Mouse (Mus musculus) brain, embryonic 14.5 days (tissue): ENCODE data around the gene Gm10961. TPM values are rescaled to one million over a fixed set of nuclear protein-coding genes. Genes with fewer than 3 reads are reported as not detected.
"Not testable (repeated sequence)": the region's sequence is repeated elsewhere in the genome, so short reads cannot be mapped to it uniquely, and the experiment has no call there.

Source experiments
- DNase-seq: peaks from one replicate; pipeline ENCODE4 v3.0.0-alpha.2; 2011; ENCODE audit warnings: low read depth
- CTCF ChIP-seq: fragments of 200-500 bp; IDR thresholded peaks from 2 replicates; pipeline ENCODE4 v1.5.1; 2012; ENCODE audit warnings: inconsistent platforms, mild to moderate bottlenecking, moderate library complexity, borderline replicate concordance; ENCODE audit not compliant: insufficient read depth, insufficient read length; ENCODE audit errors: extremely low read depth
- POLR2A ChIP-seq: fragments of 200-500 bp; IDR thresholded peaks from 2 replicates; pipeline ENCODE4 v1.6.1; 2012; ENCODE audit warnings: mild to moderate bottlenecking, inconsistent platforms, borderline replicate concordance; ENCODE audit not compliant: poor library complexity, insufficient read depth, insufficient read length, severe bottlenecking; ENCODE audit errors: extremely low read depth
- polyA plus RNA-seq: library from polyadenylated mRNA; depleted of rRNA; stranded (reverse); fragments of >200 nt; gene quantifications from 2 replicates; pipeline ENCODE4 v1.2.3, GENCODE M21; 2012

Gm10961 gene
- polyA plus RNA-seq, 1 experiment: not detected

DNA sequence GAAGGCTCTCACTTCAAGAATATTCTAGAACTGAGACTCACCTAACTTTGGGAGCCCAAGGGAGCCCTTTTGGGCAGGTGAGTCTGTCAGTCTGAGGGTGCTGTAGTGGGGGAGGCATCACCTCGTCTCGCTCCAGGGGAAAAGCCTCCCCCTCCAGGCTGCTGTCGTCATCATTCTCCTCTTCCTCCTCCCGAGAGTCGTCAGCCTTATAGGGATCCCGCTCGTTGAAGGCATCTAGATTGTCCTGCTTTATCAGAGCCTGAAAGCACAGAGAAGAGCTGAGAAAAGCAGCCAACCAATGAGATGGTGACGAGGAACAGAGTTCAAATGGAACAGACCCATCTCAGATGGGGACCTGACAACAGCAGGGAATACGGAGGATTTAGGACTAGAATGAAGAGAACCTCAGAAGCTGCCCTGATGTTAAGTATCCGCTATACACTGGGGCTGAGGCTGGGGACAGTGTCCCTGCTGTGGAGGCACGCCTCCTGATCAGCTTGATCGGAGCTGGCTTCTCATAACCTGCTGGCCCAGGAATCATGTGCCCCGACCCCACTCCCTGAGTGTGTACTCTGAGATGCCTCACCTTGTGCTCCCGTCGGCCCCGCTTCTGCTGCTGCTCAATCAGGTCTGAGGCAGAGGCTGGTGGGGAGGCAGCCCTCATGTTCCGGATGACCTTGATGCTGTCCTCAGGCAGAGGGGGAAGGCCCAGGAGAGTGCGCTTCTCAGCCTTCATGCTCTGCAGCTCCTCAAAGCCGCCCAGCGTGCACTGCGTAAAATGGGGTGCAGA lies 9.6 kb upstream of the Gm10961 start:
- TF ChIP-seq POLR2A (no peak), CTCF (no peak)
- no peak for DNase-seq

- DNase-seq: no peak
- no peak for TF ChIP-seq POLR2A
- no peak for TF ChIP-seq CTCF
These were observed 8.6 kb upstream of the Gm10961 start for GRCm38 (mm10) chr3:107622537-107622936.

DNA sequence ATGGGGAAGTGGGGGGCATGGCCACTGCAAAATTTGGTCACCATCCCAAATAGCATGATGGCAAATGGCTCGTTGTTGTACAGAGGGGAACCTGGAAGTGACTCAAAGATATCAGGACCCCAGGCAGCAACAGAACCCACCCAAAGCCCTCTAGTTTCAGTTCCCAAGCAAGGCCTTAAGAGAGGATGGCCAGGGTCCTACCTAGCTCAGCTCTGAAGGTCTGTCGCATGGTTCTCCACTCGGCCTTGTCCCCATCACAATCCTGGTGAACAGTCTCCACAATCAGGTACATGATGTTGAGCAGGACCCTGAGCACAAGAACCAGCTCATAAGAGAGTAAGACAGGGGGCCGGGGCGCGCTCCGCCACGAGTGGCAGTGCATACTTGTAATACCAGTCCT lies 6.7 kb upstream of the Gm10961 start:
- DNase-seq: no peak
- TF ChIP-seq POLR2A (no peak), CTCF (no peak)

- DNase-seq: no peak
- no peak for TF ChIP-seq POLR2A
These were observed 5.6 kb upstream of the Gm10961 start for GRCm38 (mm10) chr3:107625536-107625935.

DNA sequence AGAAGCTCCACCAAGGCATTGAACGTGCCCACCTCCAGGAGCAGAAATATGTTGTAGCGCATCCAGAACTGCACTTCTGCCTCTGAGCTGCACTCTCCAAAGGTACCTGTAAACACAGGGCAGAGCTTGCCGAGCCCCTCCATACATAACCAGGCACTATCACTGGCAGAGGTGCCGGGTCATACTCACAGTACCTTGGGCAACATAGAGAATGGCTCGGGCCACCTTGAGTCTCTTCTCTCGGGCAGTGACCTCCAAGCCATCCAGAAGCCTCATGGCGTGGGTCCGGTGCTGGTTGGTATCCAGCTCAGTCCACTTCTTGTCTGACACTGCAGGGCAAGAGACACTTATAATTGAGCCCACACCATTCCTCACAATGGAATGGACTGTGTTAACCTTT lies 4.4 kb upstream of the Gm10961 start:
- no peak for TF ChIP-seq POLR2A
- no peak for TF ChIP-seq CTCF
- DNase-seq: no peak

GRCm38 (mm10) chr3:107627641-107628040 lies 3.5 kb upstream of the Gm10961 start:
- no peak for DNase-seq
- TF ChIP-seq CTCF (no peak), POLR2A (no peak)

- no peak for DNase-seq
- TF ChIP-seq POLR2A (no peak), CTCF (no peak)
These were observed 2.6 kb upstream of the Gm10961 start for GRCm38 (mm10) chr3:107628551-107628950.

DNA sequence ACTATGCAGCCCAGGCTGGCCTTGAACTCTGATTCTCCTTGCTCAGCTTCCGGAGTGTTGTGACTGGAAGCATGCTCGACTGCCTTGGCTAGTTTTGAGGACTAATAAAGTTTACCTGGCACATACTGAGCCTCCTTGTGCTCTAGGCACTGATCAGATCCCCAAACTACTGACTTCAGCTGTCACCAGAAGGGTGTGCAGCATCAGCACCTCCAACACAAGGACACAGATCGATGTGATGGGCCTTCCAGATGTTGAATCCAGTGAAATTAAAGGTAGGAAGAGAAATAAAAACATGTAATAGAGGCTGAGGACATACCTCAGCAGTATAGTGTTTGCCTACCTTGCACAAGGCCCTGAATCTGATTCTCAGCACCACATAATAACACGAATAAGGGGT lies 1.7 kb upstream of the Gm10961 start:
- TF ChIP-seq CTCF: no peak
- no peak for TF ChIP-seq POLR2A
- DNase-seq: no peak

GRCm38 (mm10) chr3:107631523-107631958 lies 419 bp downstream of the Gm10961 start, which contains the start of gene Strip1:
Gene Strip1, minus strand, starts transcription at chr3:107631694.
- DNase-seq: peak; percentile 99
- TF ChIP-seq CTCF (no peak), POLR2A (peak; percentile 91)

- no peak for TF ChIP-seq POLR2A
- TF ChIP-seq CTCF: no peak
- no peak for DNase-seq
These were observed 1.7 kb downstream of the Gm10961 start for GRCm38 (mm10) chr3:107632786-107633185.

GRCm38 (mm10) chr3:107633906-107634305 lies 2.8 kb downstream of the Gm10961 start:
- no peak for DNase-seq
- no peak for TF ChIP-seq POLR2A
- TF ChIP-seq CTCF: no peak

- TF ChIP-seq CTCF (no peak), POLR2A (no peak)
- no peak for DNase-seq
These were observed 4.7 kb downstream of the Gm10961 start for GRCm38 (mm10) chr3:107635836-107636235.

GRCm38 (mm10) chr3:107636236-107636635 lies 5.1 kb downstream of the Gm10961 start:
- DNase-seq: no peak
- TF ChIP-seq CTCF (no peak), POLR2A (no peak)

- peak; percentile 44 for DNase-seq
- no peak for TF ChIP-seq CTCF
- no peak for TF ChIP-seq POLR2A
These were observed 6.6 kb downstream of the Gm10961 start for GRCm38 (mm10) chr3:107637606-107638172.

- TF ChIP-seq CTCF (no peak), POLR2A (no peak)
- no peak for DNase-seq
These were observed 15.8 kb downstream of the Gm10961 start for GRCm38 (mm10) chr3:107646947-107647346.

DNA sequence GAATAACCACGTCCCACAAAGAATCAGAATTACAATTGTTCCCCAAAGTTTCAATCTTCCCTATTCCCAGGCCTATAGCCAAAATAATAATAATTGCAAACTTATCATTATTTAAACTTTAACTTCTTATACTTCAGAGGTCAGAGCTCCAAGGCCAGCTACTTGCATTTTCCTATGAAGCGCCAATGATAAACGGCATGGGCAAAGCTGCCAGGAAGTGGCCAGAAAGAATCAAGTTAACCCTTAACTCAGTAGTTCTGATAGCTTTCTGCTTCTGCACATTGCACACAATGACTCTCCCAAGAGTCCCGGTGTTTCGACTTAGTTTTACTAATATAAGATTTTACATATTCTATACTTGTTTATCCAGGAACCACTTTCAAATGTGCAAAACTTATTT lies 19.2 kb downstream of the Gm10961 start:
- DNase-seq: not testable (repeated sequence)
